Mouse (Mus musculus) limb, embryonic 15.5 days (tissue): ENCODE measurements around the gene B230217C12Rik. TPM values are rescaled to one million over a fixed set of nuclear protein-coding genes. Genes with fewer than 3 reads are reported as not detected.
A peak's percentile ranks its signal among the peaks of the same experiment; 100 is the strongest.
"Not testable (repeated sequence)": the region's sequence is repeated elsewhere in the genome, so short reads cannot be mapped to it uniquely, and the experiment has no call there.

Experiments
- ATAC-seq: fragments of 200-750 bp; cut with Nextera tagmentation; 2 replicates; pipeline ENCODE4 v1.8.0; 2017; ENCODE audit warnings: low read depth, moderate TSS enrichment; ENCODE audit not compliant: insufficient number of reproducible peaks, low FRiP score, low TSS enrichment
- H3K27ac ChIP-seq: fragments of 300-500 bp; sonication (generic); 2 replicates; pipeline ENCODE4 v1.5.1; 2015; ENCODE audit warnings: moderate library complexity, mild to moderate bottlenecking, inconsistent platforms
- H3K27me3 ChIP-seq: fragments of 300-500 bp; sonication (generic); 2 replicates; pipeline ENCODE4 v1.6.1; 2015; ENCODE audit warnings: inconsistent platforms
- H3K36me3 ChIP-seq: fragments of 300-500 bp; sonication (generic); 2 replicates; pipeline ENCODE4 v1.6.1; 2015; ENCODE audit warnings: inconsistent platforms
- H3K4me1 ChIP-seq: fragments of 300-500 bp; sonication (generic); 2 replicates; pipeline ENCODE4 v1.6.1; 2015; ENCODE audit warnings: inconsistent platforms
- H3K4me2 ChIP-seq: fragments of 300-500 bp; sonication (generic); 2 replicates; pipeline ENCODE4 v1.6.1; 2015; ENCODE audit warnings: mild to moderate bottlenecking, inconsistent platforms
- H3K4me3 ChIP-seq: fragments of 300-500 bp; sonication (generic); 2 replicates; pipeline ENCODE4 v1.5.1; 2015; ENCODE audit warnings: mild to moderate bottlenecking, inconsistent platforms
- H3K9ac ChIP-seq: fragments of 300-500 bp; sonication (generic); 2 replicates; pipeline ENCODE4 v1.6.1; 2015; ENCODE audit warnings: inconsistent platforms
- H3K9me3 ChIP-seq: fragments of 300-500 bp; sonication (generic); 2 replicates; pipeline ENCODE4 v1.6.1; 2016; ENCODE audit warnings: inconsistent platforms
- WGBS: fragments of 180-500 bp; shearing (Covaris S2); methylation state at CpG from one replicate; pipeline ENCODE4 v1.1.7; 2015; 5-methylcytosine and 5-hydroxymethylcytosine counted together
- polyA plus RNA-seq: library from polyadenylated mRNA; unstranded; fragments of >200 nt; fragmentation: Nextera tagmentation; extraction: Ambion mirVana; gene quantifications from 2 replicates; pipeline ENCODE4 v1.2.1, GENCODE M21; 2015

Gene B230217C12Rik
- polyA plus RNA-seq, 1 experiment from 2014 or later = 5.3 TPM

GRCm38 (mm10) chr11:97851601-97852000, 11.0 kb downstream of the B230217C12Rik start:
- no peak for ATAC-seq

GRCm38 (mm10) chr11:97855473-97855872, 14.9 kb downstream of the B230217C12Rik start:
- Histone ChIP-seq H3K36me3 (no peaks in the 10 kb centered on the region), H3K4me2 (no peak overlapping the region), H3K9me3 (no peaks in the 10 kb centered on the region), H3K9ac (no peak overlapping the region), H3K4me3 (no peak overlapping the region), H3K27ac (no peak overlapping the region), H3K27me3 (no peaks in the 10 kb centered on the region), H3K4me1 (no peaks in the 10 kb centered on the region)
- no peak for ATAC-seq
- WGBS = 88% methylated on average over 2 of the region's 2 CpGs

More at GRCm38 (mm10) chr11:97851601-97852000, 11.0 kb downstream of the B230217C12Rik start:
- Histone ChIP-seq H3K9me3 (no peaks in the 10 kb centered on the region), H3K4me2 (no peak overlapping the region), H3K27ac (no peak overlapping the region), H3K36me3 (no peaks in the 10 kb centered on the region), H3K4me1 (no peaks in the 10 kb centered on the region), H3K9ac (no peak overlapping the region), H3K4me3 (no peak overlapping the region), H3K27me3 (no peaks in the 10 kb centered on the region)
- WGBS = 91% methylated on average over 2 of the region's 2 CpGs

DNA sequence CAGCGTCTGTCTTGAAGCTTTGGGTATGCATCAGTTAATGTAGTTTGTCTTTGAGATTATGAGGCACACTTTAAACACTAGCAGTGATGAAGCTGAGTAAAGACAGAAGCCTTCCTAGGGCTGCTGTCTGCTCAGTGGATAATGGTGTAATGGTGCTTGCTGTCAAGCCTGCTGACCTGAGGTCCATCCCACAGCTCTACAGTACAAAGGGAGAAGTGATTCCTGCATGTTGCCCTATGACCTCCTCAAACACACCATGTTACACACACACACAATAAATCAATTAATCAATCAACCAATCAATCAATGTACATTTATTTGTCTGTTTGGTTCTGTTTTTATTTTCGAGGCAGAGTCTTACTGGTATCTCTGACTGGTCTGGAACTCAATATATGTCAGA, 21.6 kb downstream of the B230217C12Rik start:
- Histone ChIP-seq H3K27ac (no peak overlapping the region), H3K9me3 (no peaks in the 10 kb centered on the region), H3K27me3 (no peaks in the 10 kb centered on the region), H3K9ac (no peak overlapping the region), H3K4me1 (no peaks in the 10 kb centered on the region), H3K36me3 (no peaks in the 10 kb centered on the region), H3K4me2 (no peak overlapping the region), H3K4me3 (no peak overlapping the region)
- WGBS = 51% methylated on average over 2 of the region's 2 CpGs
- ATAC-seq = no peak

GRCm38 (mm10) chr11:97865421-97865820, 24.8 kb downstream of the B230217C12Rik start:
- Histone ChIP-seq H3K27ac (no peak overlapping the region), H3K36me3 (no peaks in the 10 kb centered on the region), H3K4me2 (no peak overlapping the region), H3K4me3 (no peak overlapping the region), H3K27me3 (no peaks in the 10 kb centered on the region), H3K4me1 (no peaks in the 10 kb centered on the region), H3K9me3 (no peaks in the 10 kb centered on the region), H3K9ac (no peak overlapping the region)
- WGBS = 85% methylated on average over 5 of the region's 5 CpGs
- ATAC-seq = no peak

- no peaks in the 10 kb centered on the region for H3K4me1 ChIP-seq
- WGBS = 93% methylated on average over 3 of the region's 3 CpGs
- no peak for ATAC-seq
- no peak overlapping the region for H3K4me3 ChIP-seq
- H3K9me3 ChIP-seq = no peaks in the 10 kb centered on the region
- H3K4me2 ChIP-seq = no peak overlapping the region
- no peaks in the 10 kb centered on the region for H3K36me3 ChIP-seq
- H3K27ac ChIP-seq = no peak overlapping the region
- no peak overlapping the region for H3K9ac ChIP-seq
- no peaks in the 10 kb centered on the region for H3K27me3 ChIP-seq
These were observed 25.7 kb downstream of the B230217C12Rik start for GRCm38 (mm10) chr11:97866091-97866888.

GRCm38 (mm10) chr11:97867591-97867990, 27.0 kb downstream of the B230217C12Rik start:
- Histone ChIP-seq H3K4me2 (no peak overlapping the region), H3K27ac (no peak overlapping the region), H3K4me1 (no peaks in the 10 kb centered on the region), H3K27me3 (no peaks in the 10 kb centered on the region), H3K4me3 (no peak overlapping the region), H3K36me3 (no peaks in the 10 kb centered on the region), H3K9ac (no peak overlapping the region), H3K9me3 (no peaks in the 10 kb centered on the region)
- 88% methylated on average over 3 of the region's 3 CpGs for WGBS
- no peak for ATAC-seq

DNA sequence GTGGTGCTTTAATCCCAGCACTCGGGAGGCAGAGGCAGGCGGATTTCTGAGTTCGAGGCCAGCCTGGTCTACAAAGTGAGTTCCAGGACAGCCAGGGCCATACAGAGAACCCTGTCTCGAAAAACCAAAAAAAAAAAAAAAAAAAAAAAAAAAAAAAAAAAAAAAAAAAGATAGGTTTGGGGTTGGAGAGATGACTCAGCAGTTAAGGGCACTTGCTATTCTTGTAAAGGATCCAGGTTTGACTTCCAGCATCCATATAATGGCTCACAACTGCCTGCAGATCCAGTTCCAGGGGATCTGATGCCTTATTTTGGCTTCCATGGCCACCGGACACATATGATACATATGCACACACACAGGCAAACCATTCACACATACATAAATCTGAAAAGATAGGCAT, 31.8 kb downstream of the B230217C12Rik start:
- not testable (repeated sequence) for ATAC-seq
- 86% methylated on average over 5 of the region's 5 CpGs for WGBS

DNA sequence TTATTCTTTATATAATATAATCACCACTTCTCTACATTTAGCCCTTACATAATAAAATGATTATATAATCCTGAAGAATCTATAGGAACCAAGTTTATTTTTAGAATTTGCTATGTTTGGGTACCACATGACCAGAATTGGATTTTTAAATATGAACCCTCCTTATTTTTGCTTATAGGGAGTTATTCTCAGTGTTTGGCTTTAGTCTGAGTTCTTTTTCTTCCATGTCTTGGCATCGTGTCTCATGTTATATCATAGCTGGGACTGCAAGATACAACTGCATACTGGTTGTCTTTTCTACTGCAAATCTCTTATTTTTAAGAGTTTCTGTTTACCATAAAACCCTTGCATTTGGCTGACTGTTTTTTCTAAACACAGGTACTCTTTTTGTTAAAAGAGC, 33.8 kb downstream of the B230217C12Rik start:
- Histone ChIP-seq H3K4me1 (no peaks in the 10 kb centered on the region), H3K9me3 (no peaks in the 10 kb centered on the region), H3K9ac (no peak overlapping the region), H3K27ac (no peak overlapping the region), H3K27me3 (no peaks in the 10 kb centered on the region), H3K4me2 (no peak overlapping the region), H3K4me3 (no peak overlapping the region), H3K36me3 (no peaks in the 10 kb centered on the region)
- ATAC-seq = no peak
- 90% methylated on average over 1 of the region's 1 CpGs for WGBS

More for the DNA sequence above, 31.8 kb downstream of the B230217C12Rik start:
- not testable (repeated sequence) for H3K27me3 ChIP-seq, H3K4me1 ChIP-seq, H3K9ac ChIP-seq, H3K4me2 ChIP-seq, H3K27ac ChIP-seq, H3K9me3 ChIP-seq, H3K4me3 ChIP-seq, H3K36me3 ChIP-seq

- Histone ChIP-seq H3K36me3 (no peaks in the 10 kb centered on the region), H3K27me3 (no peaks in the 10 kb centered on the region), H3K4me2 (no peak overlapping the region), H3K4me1 (no peaks in the 10 kb centered on the region), H3K27ac (no peak overlapping the region), H3K9me3 (no peaks in the 10 kb centered on the region), H3K4me3 (no peak overlapping the region), H3K9ac (no peak overlapping the region)
- ATAC-seq = no peak
- 45% methylated on average over 2 of the region's 2 CpGs for WGBS
These were observed 36.8 kb downstream of the B230217C12Rik start for GRCm38 (mm10) chr11:97877341-97877740.

GRCm38 (mm10) chr11:97880362-97880761, 39.8 kb downstream of the B230217C12Rik start:
- no peak for ATAC-seq

GRCm38 (mm10) chr11:97883542-97883917, 43.0 kb downstream of the B230217C12Rik start:
- H3K9me3 ChIP-seq = no peaks in the 10 kb centered on the region
- H3K36me3 ChIP-seq = no peaks in the 10 kb centered on the region
- peak overlapping the region; percentile 80 for H3K27ac ChIP-seq
- 0 out of 2 replicates have a peak, but pooled peaks have one; percentile 20 for ATAC-seq
- H3K27me3 ChIP-seq = no peaks in the 10 kb centered on the region
- WGBS = 5% methylated on average over 26 of the region's 26 CpGs
- H3K4me1 ChIP-seq = no peaks in the 10 kb centered on the region
- peak overlapping the region; percentile 37; the same call in 1 of the 2 replicates for H3K9ac ChIP-seq
- peak overlapping the region; percentile 60 for H3K4me2 ChIP-seq
- peak overlapping the region; percentile 59 for H3K4me3 ChIP-seq

More at GRCm38 (mm10) chr11:97880362-97880761, 39.8 kb downstream of the B230217C12Rik start:
- Histone ChIP-seq H3K36me3 (no peaks in the 10 kb centered on the region), H3K9ac (no peak overlapping the region), H3K9me3 (no peaks in the 10 kb centered on the region), H3K27me3 (no peaks in the 10 kb centered on the region), H3K4me3 (no peak overlapping the region), H3K4me2 (no peak overlapping the region), H3K27ac (no peak overlapping the region), H3K4me1 (no peaks in the 10 kb centered on the region)
- WGBS = 80% methylated on average over 4 of the region's 4 CpGs

- no peaks in the 10 kb centered on the region for H3K36me3 ChIP-seq
- no peaks in the 10 kb centered on the region for H3K9me3 ChIP-seq
- peak within 1 kb of the TSS; percentile 37; the same call in 1 of the 2 replicates for H3K9ac ChIP-seq
- H3K27ac ChIP-seq = peak within 1 kb of the TSS; percentile 89
- no peaks in the 10 kb centered on the region for H3K27me3 ChIP-seq
- WGBS = under 1% methylated on average over 37 of the region's 37 CpGs
- peak within 1 kb of the TSS; percentile 60 for H3K4me2 ChIP-seq
- no peaks in the 10 kb centered on the region for H3K4me1 ChIP-seq
- peak; percentile 94 for ATAC-seq
- peak within 1 kb of the TSS; percentile 59 for H3K4me3 ChIP-seq
These were observed 43.5 kb downstream of the B230217C12Rik start, which contains the start of gene Fbxo47 for GRCm38 (mm10) chr11:97883918-97884600. Gene Fbxo47 (minus strand): TSS chr11:97884154.
